In genomic region chr2:72578322-72578721, GRCm38 (mm10) we compare ENCODE assay signal across 23 mouse cellular contexts.
"Had no signal": no experiment of that assay in that cellular context is flagged by ENCODE, and none has a peak within 500 bp of the region (broad histone marks: within the 10 kb centered on the region; RNA-seq: fewer than 3 reads in every experiment).

No protein-coding gene starts in this region.

- H3K27me3 ChIP-seq: heart, embryonic 12.5 days; hindbrain, embryonic 15.5 days; limb, embryonic 12.5 days; liver, embryonic 13.5 days had no signal

- H3K27ac ChIP-seq: gastrocnemius, adult 2 months; heart, embryonic 10.5 days; hindbrain, embryonic 13.5 days; hindbrain, embryonic 15.5 days; hindbrain, postnatal 0 days; layer of hippocampus, adult 2 months; left cerebral cortex, adult 2 months; limb, embryonic 10.5 days; limb, embryonic 12.5 days; liver, embryonic 13.5 days had no signal

- H3K9me3 ChIP-seq: heart, embryonic 10.5 days; heart, embryonic 12.5 days; hindbrain, embryonic 13.5 days; hindbrain, embryonic 15.5 days; limb, embryonic 10.5 days; limb, embryonic 12.5 days; liver, embryonic 13.5 days had no signal

- H3K36me3 ChIP-seq: heart, embryonic 10.5 days; heart, embryonic 12.5 days; hindbrain, embryonic 13.5 days; hindbrain, embryonic 15.5 days; limb, embryonic 10.5 days; limb, embryonic 12.5 days; liver, embryonic 13.5 days had no signal

- H3K4me3 ChIP-seq: gastrocnemius, adult 2 months; heart, embryonic 10.5 days; heart, embryonic 12.5 days; hindbrain, embryonic 13.5 days; hindbrain, embryonic 15.5 days; layer of hippocampus, adult 2 months; left cerebral cortex, adult 2 months; limb, embryonic 10.5 days; limb, embryonic 12.5 days; liver, embryonic 13.5 days had no signal

- DNase-seq: gastrocnemius, adult 2 months; gastrocnemius, postnatal 10 days; gastrocnemius, postnatal 25 days; heart, adult 18-20 months; heart, postnatal 10 days; heart, postnatal 4 days; kidney, adult 11 months; kidney, adult 2 months; kidney, postnatal 10 days; kidney, postnatal 25 days; kidney, postnatal 4 days; liver; liver, embryonic 13.5 days had no signal

- H3K4me1 ChIP-seq: hindbrain, embryonic 13.5 days; hindbrain, embryonic 15.5 days; limb, embryonic 10.5 days; liver, embryonic 13.5 days had no signal

- ATAC-seq: hindbrain, postnatal 0 days; intestine, embryonic 16.5 days had no signal
